Mouse (Mus musculus): ENCODE measurements around the gene Insl5. TPM values are rescaled to one million over a fixed set of nuclear protein-coding genes. Genes with fewer than 3 reads are reported as not detected.
A peak's percentile ranks its signal among the peaks of the same experiment; 100 is the strongest.

Insl5 gene
- polyA plus RNA-seq, 1 experiment from 2014 or later, result not detected

- Histone ChIP-seq H3K27ac (no peak overlapping the region), H3K4me3 (no peak overlapping the region), H3K4me2 (no peak overlapping the region), H3K9me3 (no peaks in the 10 kb centered on the region), H3K36me3 (no peaks in the 10 kb centered on the region), H3K4me1 (no peaks in the 10 kb centered on the region), H3K27me3 (no peaks in the 10 kb centered on the region), H3K9ac (no peak overlapping the region)
- no peak for ATAC-seq (ENCODE audit: insufficient number of reproducible peaks, low FRiP score, low TSS enrichment, low read depth)
- WGBS, result 75% methylated on average over 6 of the region's 6 CpGs
These were observed 38.1 kb downstream of the Insl5 start for GRCm38 (mm10) chr4:102988526-102988925.

- Histone ChIP-seq H3K36me3 (no peaks in the 10 kb centered on the region), H3K9ac (no peak overlapping the region), H3K4me3 (no peak overlapping the region), H3K27me3 (no peaks in the 10 kb centered on the region), H3K4me1 (no peaks in the 10 kb centered on the region), H3K4me2 (no peak overlapping the region), H3K9me3 (no peaks in the 10 kb centered on the region), H3K27ac (no peak overlapping the region)
- ATAC-seq (ENCODE audit: insufficient number of reproducible peaks, low FRiP score, low TSS enrichment, low read depth), result no peak
- WGBS, result 73% methylated on average over 2 of the region's 2 CpGs
These were observed 38.9 kb downstream of the Insl5 start for GRCm38 (mm10) chr4:102987756-102988155.

GRCm38 (mm10) chr4:102987325-102987724, 39.3 kb downstream of the Insl5 start:
- no peak for ATAC-seq (ENCODE audit: insufficient number of reproducible peaks, low FRiP score, low TSS enrichment, low read depth)
- Histone ChIP-seq H3K27me3 (no peaks in the 10 kb centered on the region), H3K4me2 (no peak overlapping the region), H3K27ac (no peak overlapping the region), H3K4me3 (no peak overlapping the region), H3K4me1 (no peaks in the 10 kb centered on the region), H3K36me3 (no peaks in the 10 kb centered on the region), H3K9me3 (no peaks in the 10 kb centered on the region), H3K9ac (no peak overlapping the region)
- 51% methylated on average over 4 of the region's 4 CpGs for WGBS

- H3K9ac ChIP-seq, result no peak overlapping the region
- no peak overlapping the region for H3K4me3 ChIP-seq
- WGBS, result 3% methylated on average over 2 of the region's 2 CpGs
- H3K27ac ChIP-seq, result no peak overlapping the region
- no peak for ATAC-seq (ENCODE audit: insufficient number of reproducible peaks, low FRiP score, low TSS enrichment, low read depth)
- H3K27me3 ChIP-seq, result no peaks in the 10 kb centered on the region
- no peaks in the 10 kb centered on the region for H3K9me3 ChIP-seq
- H3K4me1 ChIP-seq, result no peaks in the 10 kb centered on the region
- no peaks in the 10 kb centered on the region for H3K36me3 ChIP-seq
- H3K4me2 ChIP-seq, result no peak overlapping the region
These were observed 39.7 kb downstream of the Insl5 start for GRCm38 (mm10) chr4:102986917-102987316.

GRCm38 (mm10) chr4:102986173-102986572, 40.5 kb downstream of the Insl5 start:
- no peaks in the 10 kb centered on the region for H3K36me3 ChIP-seq
- no peak overlapping the region for H3K4me3 ChIP-seq
- WGBS, result 68% methylated on average over 7 of the region's 7 CpGs
- H3K9ac ChIP-seq, result no peak overlapping the region
- no peak for ATAC-seq (ENCODE audit: insufficient number of reproducible peaks, low FRiP score, low TSS enrichment, low read depth)
- no peak overlapping the region for H3K4me2 ChIP-seq
- no peaks in the 10 kb centered on the region for H3K9me3 ChIP-seq
- H3K27ac ChIP-seq, result no peak overlapping the region
- no peaks in the 10 kb centered on the region for H3K27me3 ChIP-seq
- no peaks in the 10 kb centered on the region for H3K4me1 ChIP-seq

- no peak overlapping the region for H3K9ac ChIP-seq
- H3K9me3 ChIP-seq, result no peaks in the 10 kb centered on the region
- no peak for ATAC-seq (ENCODE audit: insufficient number of reproducible peaks, low FRiP score, low TSS enrichment, low read depth)
- H3K4me1 ChIP-seq, result peaks cover 9% of the 10 kb centered on the region
- WGBS, result 75% methylated on average over 8 of the region's 8 CpGs
- no peak overlapping the region for H3K4me3 ChIP-seq
- no peak overlapping the region for H3K4me2 ChIP-seq
- H3K36me3 ChIP-seq, result no peaks in the 10 kb centered on the region
- H3K27ac ChIP-seq, result no peak overlapping the region
- no peaks in the 10 kb centered on the region for H3K27me3 ChIP-seq
These were observed 44.9 kb downstream of the Insl5 start for GRCm38 (mm10) chr4:102981709-102982108.

- no peak overlapping the region for H3K4me3 ChIP-seq
- H3K27ac ChIP-seq, result no peak overlapping the region
- ATAC-seq (ENCODE audit: insufficient number of reproducible peaks, low FRiP score, low TSS enrichment, low read depth), result no peak
- H3K4me1 ChIP-seq, result peaks cover 9% of the 10 kb centered on the region
- no peaks in the 10 kb centered on the region for H3K9me3 ChIP-seq
- H3K36me3 ChIP-seq, result no peaks in the 10 kb centered on the region
- H3K9ac ChIP-seq, result no peak overlapping the region
- 0 out of 2 replicates have a peak, but pooled peaks cover 3% of the 10 kb centered on the region for H3K27me3 ChIP-seq
- WGBS, result 50% methylated on average over 5 of the region's 5 CpGs
- H3K4me2 ChIP-seq, result no peak overlapping the region
These were observed 47.3 kb downstream of the Insl5 start for GRCm38 (mm10) chr4:102979385-102979784.

- peak; percentile 69; the same call in 1 of the 2 replicates for ATAC-seq (ENCODE audit: insufficient number of reproducible peaks, low FRiP score, low TSS enrichment, low read depth)
- H3K9ac ChIP-seq, result no peak within 1 kb of the TSS
- H3K27me3 ChIP-seq, result 0 out of 2 replicates have a peak, but pooled peaks cover 3% of the 10 kb centered on the region
- H3K4me3 ChIP-seq, result peak within 1 kb of the TSS; percentile 30
- no peaks in the 10 kb centered on the region for H3K36me3 ChIP-seq
- 4% methylated on average over 13 of the region's 13 CpGs for WGBS
- H3K9me3 ChIP-seq, result no peaks in the 10 kb centered on the region
- peak within 1 kb of the TSS; percentile 51 for H3K4me2 ChIP-seq
- H3K27ac ChIP-seq, result no peak within 1 kb of the TSS
- H3K4me1 ChIP-seq, result peaks cover 9% of the 10 kb centered on the region
These were observed 48.2 kb downstream of the Insl5 start, which contains the start of gene Tctex1d1 for GRCm38 (mm10) chr4:102978440-102978839. Gene Tctex1d1, plus strand, starts transcription at chr4:102978606.

- H3K27ac ChIP-seq, result no peak overlapping the region
- WGBS, result 9% methylated on average over 16 of the region's 16 CpGs
- 0 out of 2 replicates have a peak, but pooled peaks cover 3% of the 10 kb centered on the region for H3K27me3 ChIP-seq
- no peaks in the 10 kb centered on the region for H3K36me3 ChIP-seq
- peak overlapping the region; percentile 51 for H3K4me2 ChIP-seq
- H3K4me1 ChIP-seq, result peaks cover 9% of the 10 kb centered on the region
- H3K9me3 ChIP-seq, result no peaks in the 10 kb centered on the region
- no peak overlapping the region for H3K9ac ChIP-seq
- H3K4me3 ChIP-seq, result peak overlapping the region; percentile 3
- ATAC-seq (ENCODE audit: insufficient number of reproducible peaks, low FRiP score, low TSS enrichment, low read depth), result no peak
These were observed 48.8 kb downstream of the Insl5 start for GRCm38 (mm10) chr4:102977778-102978321.

- H3K4me1 ChIP-seq, result peaks cover 9% of the 10 kb centered on the region
- no peaks in the 10 kb centered on the region for H3K36me3 ChIP-seq
- H3K4me2 ChIP-seq, result no peak overlapping the region
- no peak overlapping the region for H3K9ac ChIP-seq
- H3K9me3 ChIP-seq, result no peaks in the 10 kb centered on the region
- H3K4me3 ChIP-seq, result no peak overlapping the region
- ATAC-seq (ENCODE audit: insufficient number of reproducible peaks, low FRiP score, low TSS enrichment, low read depth), result no peak
- WGBS, result 53% methylated on average over 12 of the region's 12 CpGs
- H3K27ac ChIP-seq, result no peak overlapping the region
- H3K27me3 ChIP-seq, result 0 out of 2 replicates have a peak, but pooled peaks cover 3% of the 10 kb centered on the region
These were observed 50.1 kb downstream of the Insl5 start for GRCm38 (mm10) chr4:102976290-102977275.

- 52% methylated on average over 5 of the region's 5 CpGs for WGBS
- H3K4me2 ChIP-seq, result no peak overlapping the region
- no peak for ATAC-seq (ENCODE audit: insufficient number of reproducible peaks, low FRiP score, low TSS enrichment, low read depth)
- H3K9me3 ChIP-seq, result no peaks in the 10 kb centered on the region
- H3K9ac ChIP-seq, result no peak overlapping the region
- H3K36me3 ChIP-seq, result no peaks in the 10 kb centered on the region
- H3K4me1 ChIP-seq, result peaks cover 9% of the 10 kb centered on the region
- no peak overlapping the region for H3K27ac ChIP-seq
- H3K4me3 ChIP-seq, result no peak overlapping the region
- 0 out of 2 replicates have a peak, but pooled peaks cover 3% of the 10 kb centered on the region for H3K27me3 ChIP-seq
These were observed 52.5 kb downstream of the Insl5 start for GRCm38 (mm10) chr4:102974172-102974571.

- Histone ChIP-seq H3K9ac (no peak overlapping the region), H3K4me3 (no peak overlapping the region), H3K4me2 (no peak overlapping the region), H3K4me1 (no peaks in the 10 kb centered on the region), H3K9me3 (no peaks in the 10 kb centered on the region), H3K27ac (no peak overlapping the region), H3K36me3 (no peaks in the 10 kb centered on the region), H3K27me3 (0 out of 2 replicates have a peak, but pooled peaks cover 3% of the 10 kb centered on the region)
- no peak for ATAC-seq (ENCODE audit: insufficient number of reproducible peaks, low FRiP score, low TSS enrichment, low read depth)
- WGBS, result 82% methylated on average over 3 of the region's 3 CpGs
These were observed 54.6 kb downstream of the Insl5 start for GRCm38 (mm10) chr4:102972071-102972470.

All from limb, embryonic 15.5 days (tissue).